Mouse (Mus musculus) cerebellum, adult 2 months (tissue): ENCODE results near the gene Gm49403. TPM values are rescaled to one million over a fixed set of nuclear protein-coding genes. Genes with fewer than 3 reads are reported as not detected.
"Not testable (repeated sequence)": the region's sequence is repeated elsewhere in the genome, so short reads cannot be mapped to it uniquely, and the experiment has no call there.

Experiments
- DNase-seq, 2 experiments: peaks; one replicate each; pipeline ENCODE4 v3.0.0; 2021
- H3K27ac ChIP-seq: fragments of 200-500 bp; 2 replicates; pipeline ENCODE4 v1.5.1; 2012; ENCODE audit warnings: low read length, control low read depth, inconsistent platforms; ENCODE audit not compliant: insufficient read depth
- H3K27me3 ChIP-seq: fragments of 200-500 bp; 2 replicates; pipeline ENCODE4 v1.6.1; 2012; ENCODE audit warnings: inconsistent platforms, mild to moderate bottlenecking, low read length, moderate library complexity; ENCODE audit not compliant: control insufficient read depth, insufficient read depth
- H3K4me1 ChIP-seq: fragments of 200-500 bp; 2 replicates; pipeline ENCODE4 v1.6.1; 2011; ENCODE audit warnings: low read length; ENCODE audit not compliant: control insufficient read depth, insufficient read depth
- H3K4me3 ChIP-seq: fragments of 200-500 bp; replicated peaks from 2 replicates; pipeline ENCODE3; 2011; ENCODE audit warnings: mild to moderate bottlenecking, low read depth, low read length, control low read depth; ENCODE audit not compliant: insufficient read depth
- CTCF ChIP-seq: fragments of 200-500 bp; IDR thresholded peaks from 2 replicates; pipeline ENCODE4 v1.5.1; 2011; ENCODE audit warnings: low read depth, mild to moderate bottlenecking, control low read depth, low read length, moderate library complexity, borderline replicate concordance; ENCODE audit not compliant: insufficient read depth
- POLR2A ChIP-seq: fragments of 200-500 bp; IDR thresholded peaks from 2 replicates; pipeline ENCODE4 v1.6.1; 2011; ENCODE audit warnings: low read length, control low read depth, borderline replicate concordance; ENCODE audit not compliant: insufficient read depth
- WGBS: fragments of 180-500 bp; shearing (Covaris S2); methylation state at CpG from one replicate; pipeline ENCODE4 v1.1.7; 2018; 5-methylcytosine and 5-hydroxymethylcytosine counted together
- polyA plus RNA-seq: library from polyadenylated mRNA; depleted of rRNA; stranded (reverse); fragments of >200 nt; gene quantifications from 2 replicates; pipeline ENCODE4 v1.2.3, GENCODE M21; 2012

The Gm49403 gene
- polyA plus RNA-seq, 1 experiment: not detected

DNA sequence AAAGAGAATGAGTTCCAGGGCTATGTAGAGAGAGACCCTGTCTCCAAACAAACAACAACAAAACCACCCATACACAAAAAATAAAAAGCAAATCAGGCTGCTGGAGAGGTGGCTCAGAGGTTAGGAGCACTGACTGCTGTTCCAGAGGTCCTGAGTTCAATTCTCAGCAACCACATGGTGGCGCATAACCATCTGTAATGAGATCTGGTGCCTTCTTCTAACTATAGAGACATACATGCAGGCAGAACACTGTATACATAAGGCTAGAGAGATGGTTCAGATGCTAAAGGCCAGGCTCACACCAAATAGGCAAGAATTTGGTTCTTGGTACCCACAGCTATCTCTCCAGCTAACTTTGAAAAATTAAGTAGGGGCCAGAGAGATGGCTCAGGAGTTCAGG, 24.7 kb upstream of the Gm49403 start:
- H3K27me3 ChIP-seq: no peaks in the 10 kb centered on the region
- 34% methylated on average over 1 of the region's 1 CpGs for WGBS
- no peak overlapping the region for H3K4me3 ChIP-seq
- no peak for DNase-seq
- TF ChIP-seq POLR2A (no peak), CTCF (no peak)
- H3K4me1 ChIP-seq: no peaks in the 10 kb centered on the region
- H3K27ac ChIP-seq: no peak overlapping the region

- 80% methylated on average over 6 of the region's 6 CpGs for WGBS
Observed at GRCm38 (mm10) chr19:8864265-8864664, 19.5 kb upstream of the Gm49403 start.

DNA sequence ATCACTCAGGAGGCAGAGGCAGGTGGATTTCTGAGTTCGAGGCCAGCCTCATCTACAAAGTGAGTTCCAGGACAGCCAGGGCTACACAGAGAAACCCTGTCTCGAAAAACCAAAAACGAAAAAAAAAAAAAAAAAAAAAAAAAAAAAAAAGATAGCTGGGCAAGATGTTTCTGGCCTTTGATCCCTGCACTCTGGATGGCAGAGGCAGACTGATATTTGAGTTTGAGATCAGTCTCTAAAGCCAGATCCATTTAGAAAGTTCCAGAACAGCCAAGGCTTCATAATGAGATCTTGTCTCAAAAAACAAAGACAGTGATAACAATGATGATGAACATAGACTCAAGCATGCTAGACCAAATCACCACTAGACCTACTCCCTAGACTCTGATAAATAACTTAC, 13.3 kb upstream of the Gm49403 start:
- not testable (repeated sequence) for DNase-seq, H3K27ac ChIP-seq, H3K27me3 ChIP-seq, H3K4me3 ChIP-seq, H3K4me1 ChIP-seq
- 75% methylated on average over 3 of the region's 3 CpGs for whole genome bisulfite sequencing

More at GRCm38 (mm10) chr19:8864265-8864664, 19.5 kb upstream of the Gm49403 start:
- H3K4me3 ChIP-seq: no peak overlapping the region
- H3K27me3 ChIP-seq: no peaks in the 10 kb centered on the region
- no peaks in the 10 kb centered on the region for H3K4me1 ChIP-seq
- H3K27ac ChIP-seq: no peak overlapping the region
- no peak for TF ChIP-seq CTCF
- no peak for DNase-seq

DNA sequence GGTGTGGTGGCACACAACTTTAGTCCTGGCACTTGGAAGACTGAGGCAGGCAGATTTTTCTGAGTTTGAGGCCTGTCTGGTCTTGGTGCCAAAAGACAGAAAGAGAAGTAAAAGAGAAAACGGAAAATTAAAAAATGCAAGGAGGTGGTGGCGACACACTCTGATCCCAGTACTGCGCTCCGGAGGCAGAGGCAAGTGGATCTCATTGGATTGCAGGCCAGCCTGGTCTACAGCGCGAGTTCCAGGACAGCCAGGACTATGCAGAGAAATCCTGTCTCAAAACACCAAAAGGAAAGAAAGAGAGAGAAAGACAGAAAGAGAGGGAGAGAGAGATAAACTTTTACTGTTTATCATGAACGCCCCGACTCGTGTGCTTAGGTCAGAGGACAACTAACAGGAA, 12.9 kb upstream of the Gm49403 start:
- no peak for DNase-seq
- H3K27me3 ChIP-seq: no peaks in the 10 kb centered on the region
- H3K27ac ChIP-seq: no peak overlapping the region
- peak overlapping the region; percentile 75 for H3K4me3 ChIP-seq
- WGBS: 45% methylated on average over 9 of the region's 9 CpGs
- no peak for TF ChIP-seq POLR2A
- no peak for TF ChIP-seq CTCF
- H3K4me1 ChIP-seq: no peaks in the 10 kb centered on the region; the same call in 1 of the 2 replicates

DNA sequence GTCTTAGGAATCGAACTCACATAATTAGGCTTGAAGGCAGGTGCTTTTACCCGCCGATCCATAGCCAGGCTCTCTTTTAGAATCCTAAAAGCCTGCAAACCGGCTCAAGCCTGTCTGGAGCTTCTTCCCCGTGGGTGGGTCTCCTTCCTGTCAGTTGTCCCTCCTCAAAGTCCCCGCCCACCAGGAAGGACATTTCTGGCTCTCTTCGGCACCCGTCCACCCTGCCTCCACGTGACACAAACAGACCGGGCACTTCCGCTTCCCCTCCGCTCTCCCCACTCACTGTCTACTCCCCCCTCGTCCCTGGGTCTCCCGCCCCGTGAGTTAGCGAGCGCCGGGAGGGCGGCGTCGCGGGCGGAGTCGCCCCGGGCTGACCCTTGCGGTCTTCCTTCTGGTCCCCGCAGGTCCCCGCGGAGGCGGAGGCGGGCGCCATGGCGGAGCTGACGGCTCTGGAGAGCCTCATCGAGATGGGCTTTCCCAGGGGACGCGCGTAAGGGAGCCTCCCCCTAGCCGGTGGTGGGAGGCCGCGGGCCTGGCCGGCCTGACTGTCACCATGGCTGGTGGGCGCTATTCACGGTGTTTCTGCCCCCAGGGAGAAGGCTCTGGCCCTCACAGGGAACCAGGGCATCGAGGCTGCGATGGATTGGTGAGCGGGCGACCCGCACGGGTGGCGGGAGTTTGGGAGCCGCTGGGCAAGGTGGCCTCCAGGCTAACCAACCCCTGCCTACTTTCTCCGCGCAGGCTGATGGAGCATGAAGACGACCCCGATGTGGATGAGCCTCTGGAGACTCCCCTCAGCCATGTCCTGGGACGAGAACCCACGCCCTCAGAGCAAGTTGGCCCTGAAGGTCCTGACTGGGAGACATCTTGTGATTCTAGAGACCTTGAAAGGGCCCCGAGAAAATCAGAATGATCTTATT, 12.2 kb upstream of the Gm49403 start, which contains the start of gene Ubxn1:
Gene Ubxn1 (plus strand): TSS at position 230 of the 920 bp plus-strand sequence.
- WGBS: under 1% methylated on average over 59 of the region's 59 CpGs
- TF ChIP-seq POLR2A: peak; percentile 42; the same call in 1 of the 2 replicates
- TF ChIP-seq CTCF: no peak
- H3K4me1 ChIP-seq: no peaks in the 10 kb centered on the region; the same call in 1 of the 2 replicates

DNA sequence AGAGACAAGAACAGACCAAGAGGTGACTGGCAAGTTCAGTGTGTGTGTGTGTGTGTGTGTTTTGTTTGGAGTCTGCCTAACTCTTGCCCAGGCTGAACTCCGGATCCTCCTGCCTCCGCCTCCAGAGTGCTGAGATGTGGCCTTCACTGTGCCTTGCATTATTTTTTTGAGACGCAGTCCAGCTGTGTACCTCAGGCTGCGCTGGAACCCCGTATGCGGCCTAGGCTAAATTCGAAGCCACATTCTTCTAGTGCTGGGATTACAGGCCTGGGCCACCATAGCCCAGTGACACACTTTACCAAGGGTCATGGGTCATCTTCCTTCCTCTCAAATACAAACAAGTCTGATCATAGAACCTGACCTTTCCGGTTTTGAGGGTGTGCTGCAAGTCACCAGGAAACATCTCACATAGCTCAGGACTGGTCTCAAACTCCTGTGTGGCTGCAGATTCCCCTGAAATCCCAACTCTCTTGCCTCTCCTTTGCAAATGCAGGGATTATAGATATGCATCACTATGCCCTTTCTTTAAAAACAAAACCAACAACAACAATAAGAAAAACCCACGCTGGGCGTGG, 11.4 kb upstream of the Gm49403 start:
- WGBS: 72% methylated on average over 10 of the region's 10 CpGs
- no peak for DNase-seq
- TF ChIP-seq POLR2A (no peak), CTCF (no peak)
- no peak overlapping the region for H3K27ac ChIP-seq
- H3K4me1 ChIP-seq: no peaks in the 10 kb centered on the region; the same call in 1 of the 2 replicates
- H3K4me3 ChIP-seq: peak overlapping the region; percentile 75
- no peaks in the 10 kb centered on the region for H3K27me3 ChIP-seq

More for the DNA sequence above, 12.2 kb upstream of the Gm49403 start, which contains the start of gene Ubxn1:
- H3K4me3 ChIP-seq: peak within 1 kb of the TSS; percentile 75
- peak within 1 kb of the TSS; percentile 54; the same call in 1 of the 2 replicates for H3K27ac ChIP-seq
- peak; percentile 97 to 98 for DNase-seq
- H3K27me3 ChIP-seq: no peaks in the 10 kb centered on the region

- no peak overlapping the region for H3K4me3 ChIP-seq
Observed at GRCm38 (mm10) chr19:8875031-8875430, 8.7 kb upstream of the Gm49403 start.

More at GRCm38 (mm10) chr19:8875031-8875430, 8.7 kb upstream of the Gm49403 start:
- Histone ChIP-seq H3K27me3 (no peaks in the 10 kb centered on the region), H3K4me1 (no peaks in the 10 kb centered on the region; the same call in 1 of the 2 replicates), H3K27ac (no peak overlapping the region)
- WGBS: 85% methylated on average over 7 of the region's 7 CpGs
- TF ChIP-seq POLR2A: no peak
- TF ChIP-seq CTCF: no peak
- no peak for DNase-seq
